21 mouse cellular contexts compared by ENCODE assay signal in genomic region chr10:61750014-61750413, GRCm38 (mm10). TPM values are rescaled to one million over a fixed set of nuclear protein-coding genes. Genes with fewer than 3 reads are reported as not detected.
DNase-seq lines count a peak whose midpoint lies in the region; ATAC-seq and TF ChIP-seq lines count a peak whose summit lies in the region.
"Had no signal": no experiment of that assay in that cellular context is flagged by ENCODE, and none has a peak within 500 bp of the region (broad histone marks: within the 10 kb centered on the region; RNA-seq: fewer than 3 reads in every experiment).

No protein-coding gene starts in this region.

- H3K36me3 ChIP-seq in intestine, postnatal 0 days (ENCODE audit: control insufficient read depth, insufficient read depth) = peaks cover 29% of the 10 kb centered on the region; the same call in 1 of the 2 replicates
- peaks cover 8% of the 10 kb centered on the region for H3K36me3 ChIP-seq in intestine, embryonic 16.5 days (ENCODE audit: control insufficient read depth, insufficient read depth, low read length)
- no peaks in the 10 kb centered on the region for H3K36me3 ChIP-seq in ES-Bruce4 (ENCODE audit: control insufficient read depth, insufficient read depth, low read length, poor library complexity, severe bottlenecking)
- peaks cover 43% of the 10 kb centered on the region for H3K36me3 ChIP-seq in forebrain, embryonic 11.5 days (ENCODE audit: control insufficient read depth, insufficient read depth, low read length)

- DNase-seq in A20 (ENCODE audit: low read depth, low spot score) (peak; percentile 25), ZHBTc4 (ENCODE audit: low read depth, low spot score) (peak; percentile 88)
- no peak for DNase-seq in forebrain, embryonic 11.5 days (ENCODE audit: low spot score)
- no peak for DNase-seq in thymus, postnatal 25 days
- DNase-seq: adrenal gland, postnatal 10 days; cerebellum, adult 11-12 months; cerebellum, adult 9-11 months; cerebellum, postnatal 36 days; gastrocnemius, adult 2 months; gastrocnemius, postnatal 36 days; heart, adult 11 months; heart, postnatal 4 days had no signal

- no peaks in the 10 kb centered on the region for H3K4me1 ChIP-seq in intestine, postnatal 0 days (replicated peaks; ENCODE audit: control insufficient read depth, insufficient read depth, low read length)
- no peaks in the 10 kb centered on the region for H3K4me1 ChIP-seq in intestine, embryonic 16.5 days (ENCODE audit: control insufficient read depth, insufficient read depth, low read length)
- no peaks in the 10 kb centered on the region for H3K4me1 ChIP-seq in ES-Bruce4 (ENCODE audit: control insufficient read depth, insufficient read depth, low read length)
- H3K4me1 ChIP-seq in forebrain, embryonic 11.5 days (replicated peaks; ENCODE audit: control insufficient read depth, insufficient read depth, low read length) = no peaks in the 10 kb centered on the region
- H3K4me1 ChIP-seq: embryonic facial prominence, embryonic 10.5 days; heart, embryonic 13.5 days; intestine, embryonic 15.5 days had no signal

- WGBS in intestine, postnatal 0 days = 78% methylated on average over 9 of the region's 9 CpGs
- 82% methylated on average over 9 of the region's 9 CpGs for WGBS in intestine, embryonic 16.5 days
- 88% methylated on average over 9 of the region's 9 CpGs for WGBS in forebrain, embryonic 11.5 days

- H3K27ac ChIP-seq in intestine, postnatal 0 days (ENCODE audit: low read depth, low read length) = no peak overlapping the region
- no peak overlapping the region for H3K27ac ChIP-seq in intestine, embryonic 16.5 days (ENCODE audit: low read length)
- H3K27ac ChIP-seq in ES-Bruce4 (ENCODE audit: insufficient read depth, low read length) = no peak overlapping the region
- H3K27ac ChIP-seq in forebrain, embryonic 11.5 days (ENCODE audit: low read depth, low read length) = no peak overlapping the region
- H3K27ac ChIP-seq: embryonic facial prominence, embryonic 10.5 days; gastrocnemius, adult 2 months; heart, embryonic 13.5 days; hindbrain, embryonic 14.5 days; intestine, embryonic 15.5 days had no signal

- no peak overlapping the region for H3K9ac ChIP-seq in intestine, postnatal 0 days (ENCODE audit: low read depth, low read length)
- no peak overlapping the region for H3K9ac ChIP-seq in intestine, embryonic 16.5 days (ENCODE audit: low read depth, low read length)
- no peak overlapping the region for H3K9ac ChIP-seq in ES-Bruce4 (ENCODE audit: low read depth, poor library complexity, severe bottlenecking)
- no peak overlapping the region for H3K9ac ChIP-seq in forebrain, embryonic 11.5 days (ENCODE audit: low read length)
- H3K9ac ChIP-seq: heart, embryonic 13.5 days; hindbrain, embryonic 14.5 days; intestine, embryonic 15.5 days had no signal

- H3K9me3 ChIP-seq in intestine, postnatal 0 days (ENCODE audit: control insufficient read depth) = no peaks in the 10 kb centered on the region
- H3K9me3 ChIP-seq in intestine, embryonic 16.5 days (ENCODE audit: control insufficient read depth, low read length) = no peaks in the 10 kb centered on the region
- no peaks in the 10 kb centered on the region for H3K9me3 ChIP-seq in ES-Bruce4 (replicated peaks; ENCODE audit: control insufficient read depth, insufficient read depth, low read length, poor library complexity, severe bottlenecking)
- peaks cover 3% of the 10 kb centered on the region; the same call in 1 of the 2 replicates for H3K9me3 ChIP-seq in forebrain, embryonic 11.5 days (ENCODE audit: control insufficient read depth, low read length)
- H3K9me3 ChIP-seq: intestine, embryonic 15.5 days had no signal

- H3K4me3 ChIP-seq in intestine, postnatal 0 days (ENCODE audit: low read depth, low read length) = no peak overlapping the region
- H3K4me3 ChIP-seq in intestine, embryonic 16.5 days (ENCODE audit: low read length) = no peak overlapping the region
- H3K4me3 ChIP-seq in ES-Bruce4 (ENCODE audit: low read depth, low read length) = no peak overlapping the region
- no peak overlapping the region for H3K4me3 ChIP-seq in forebrain, embryonic 11.5 days (ENCODE audit: low read depth, low read length)
- H3K4me3 ChIP-seq: embryonic facial prominence, embryonic 10.5 days; gastrocnemius, adult 2 months; heart, embryonic 13.5 days; intestine, embryonic 15.5 days had no signal

- TF ChIP-seq EP300 in ES-Bruce4 (IDR thresholded peaks at IDR 0.05; ENCODE audit: insufficient read depth, low read depth, low read length) = peak; percentile 43; the same call in 1 of the 2 replicates

- TF ChIP-seq POLR2A in ES-Bruce4 (IDR thresholded peaks at IDR 0.05; ENCODE audit: insufficient read depth, low read length) = no peak

- no peak overlapping the region for H3K4me2 ChIP-seq in intestine, postnatal 0 days (replicated peaks; ENCODE audit: low read depth)
- H3K4me2 ChIP-seq in intestine, embryonic 16.5 days (ENCODE audit: low read depth, low read length) = no peak overlapping the region
- no peak overlapping the region for H3K4me2 ChIP-seq in forebrain, embryonic 11.5 days (ENCODE audit: low read depth, low read length, severe bottlenecking)
- H3K4me2 ChIP-seq: heart, embryonic 13.5 days; hindbrain, embryonic 14.5 days; intestine, embryonic 15.5 days had no signal

- no peaks in the 10 kb centered on the region for H3K27me3 ChIP-seq in intestine, postnatal 0 days (replicated peaks; ENCODE audit: control insufficient read depth, insufficient read depth, low read length)
- no peaks in the 10 kb centered on the region for H3K27me3 ChIP-seq in intestine, embryonic 16.5 days (replicated peaks; ENCODE audit: control insufficient read depth, insufficient read depth, low read length)
- no peaks in the 10 kb centered on the region for H3K27me3 ChIP-seq in ES-Bruce4 (ENCODE audit: control insufficient read depth, insufficient read depth, low read length, poor library complexity, severe bottlenecking)
- H3K27me3 ChIP-seq in forebrain, embryonic 11.5 days (ENCODE audit: control insufficient read depth, insufficient read depth, low read length) = no peaks in the 10 kb centered on the region
- H3K27me3 ChIP-seq: heart, embryonic 13.5 days; intestine, embryonic 15.5 days had no signal

- 0 out of 2 replicates have a peak, but pooled peaks have one; percentile 8 for ATAC-seq in intestine, postnatal 0 days
- ATAC-seq in intestine, embryonic 16.5 days = no peak
- ATAC-seq in megakaryocyte-erythroid progenitor cell, adult 5-6 weeks (replicated peaks; ENCODE audit: low FRiP score, low TSS enrichment, poor library complexity, severe bottlenecking) = no peak
- ATAC-seq in forebrain, embryonic 11.5 days (replicated peaks; ENCODE audit: low FRiP score) = no peak
- ATAC-seq: forebrain, embryonic 14.5 days; intestine, embryonic 15.5 days had no signal

- no peak for TF ChIP-seq CTCF in intestine, postnatal 0 days (IDR thresholded peaks at IDR 0.05; ENCODE audit: low read depth)
- no peak for TF ChIP-seq CTCF in ES-Bruce4 (IDR thresholded peaks at IDR 0.05; ENCODE audit: low read depth, low read length)

RNA-seq across cellular contexts. Expression of gene H2afy2, which starts 33.9 kb away (rescaled TPM):
- polyA plus RNA-seq in intestine, postnatal 0 days (2015; fragmentation: Nextera tagmentation; extraction: Ambion mirVana) = 21.3 and 23.1 TPM in 2 replicates
- polyA plus RNA-seq in intestine, embryonic 16.5 days (2015; fragmentation: Nextera tagmentation; extraction: Ambion mirVana) = 66.9 and 76.8 TPM in 2 replicates
- 16.8 and 21.6 TPM in 2 replicates for polyA plus RNA-seq in ES-Bruce4 (2011; ENCODE audit: insufficient read depth, insufficient read length, low read depth, missing spikeins)
- total RNA-seq in megakaryocyte-erythroid progenitor cell, adult 5-6 weeks (2014; fragmentation: Nextera tagmentation) = not detected in 2 replicates
- total RNA-seq in megakaryocyte-erythroid progenitor cell, adult 5-6 weeks (2017) = not detected in 2 replicates
- polyA plus RNA-seq in forebrain, embryonic 11.5 days (2014; fragmentation: Nextera tagmentation; extraction: Ambion mirVana) = 260 and 266 TPM in 2 replicates

RNA-seq across cellular contexts. Expression of gene Aifm2, which starts 35.0 kb away (rescaled TPM):
- polyA plus RNA-seq in intestine, postnatal 0 days (2015; fragmentation: Nextera tagmentation; extraction: Ambion mirVana) = 14.7 and 16.9 TPM in 2 replicates
- polyA plus RNA-seq in intestine, embryonic 16.5 days (2015; fragmentation: Nextera tagmentation; extraction: Ambion mirVana) = 21.1 and 22.5 TPM in 2 replicates
- 8.2 and 9.5 TPM in 2 replicates for polyA plus RNA-seq in ES-Bruce4 (2011; ENCODE audit: insufficient read depth, insufficient read length, low read depth, missing spikeins)
- total RNA-seq in megakaryocyte-erythroid progenitor cell, adult 5-6 weeks (2014; fragmentation: Nextera tagmentation) = 2.3 and 2.4 TPM in 2 replicates
- total RNA-seq in megakaryocyte-erythroid progenitor cell, adult 5-6 weeks (2017) = 3.3 and 6.8 TPM in 2 replicates
- polyA plus RNA-seq in forebrain, embryonic 11.5 days (2014; fragmentation: Nextera tagmentation; extraction: Ambion mirVana) = 5.9 and 6.2 TPM in 2 replicates

RNA-seq across cellular contexts. Expression of gene Tysnd1, which starts 54.7 kb away (rescaled TPM):
- polyA plus RNA-seq in intestine, postnatal 0 days (2015; fragmentation: Nextera tagmentation; extraction: Ambion mirVana) = 22.2 and 24.7 TPM in 2 replicates
- polyA plus RNA-seq in intestine, embryonic 16.5 days (2015; fragmentation: Nextera tagmentation; extraction: Ambion mirVana) = 21.5 and 27.6 TPM in 2 replicates
- polyA plus RNA-seq in ES-Bruce4 (2011; ENCODE audit: insufficient read depth, insufficient read length, low read depth, missing spikeins) = 11.2 and 17.2 TPM in 2 replicates
- 22.8 and 31.8 TPM in 2 replicates for total RNA-seq in megakaryocyte-erythroid progenitor cell, adult 5-6 weeks (2014; fragmentation: Nextera tagmentation)
- total RNA-seq in megakaryocyte-erythroid progenitor cell, adult 5-6 weeks (2017) = 12.9 and 25.7 TPM in 2 replicates
- 33.4 and 39.0 TPM in 2 replicates for polyA plus RNA-seq in forebrain, embryonic 11.5 days (2014; fragmentation: Nextera tagmentation; extraction: Ambion mirVana)

Comparison
In these comparisons a context has a peak if more than half of its experiments do, and no peak if none do; other contexts are left out.
1. DNase-seq: peak in A20 (single experiment) and ZHBTc4 (single experiment); none in forebrain, embryonic 11.5 days (single experiment) and thymus, postnatal 25 days (single experiment).